Mouse (Mus musculus) adrenal gland (tissue): ENCODE data around the gene Trio.

Source experiments
- intact Hi-C: fragments of 180-260 bp; cut with DNase I; formaldehyde crosslinking; loops from one replicate; pipeline ENCODE4 v1.15.1; 2025

Gene Trio

GRCm38 (mm10) chr15:27684813-27685212 lies 340.8 kb downstream of the Trio start:
- intact Hi-C loops = no loop called here

GRCm38 (mm10) chr15:27683206-27683605 lies 342.4 kb downstream of the Trio start:
- intact Hi-C loops = no loop called here

- intact Hi-C loops = no loop called here
Measured at GRCm38 (mm10) chr15:27682619-27683018, 343.0 kb downstream of the Trio start.

GRCm38 (mm10) chr15:27681419-27682187 lies 344.0 kb downstream of the Trio start, which contains the start of gene Otulinl:
Gene Otulinl, minus strand, starts transcription at chr15:27681579.
- intact Hi-C loops = no loop called here

- intact Hi-C loops = no loop called here
Measured at GRCm38 (mm10) chr15:27680997-27681396, 344.7 kb downstream of the Trio start.
